Mouse (Mus musculus) brain, adult 10 weeks (tissue): ENCODE data around the gene Zranb1. TPM values are rescaled to one million over a fixed set of nuclear protein-coding genes. Genes with fewer than 3 reads are reported as not detected.

Experiments
- polyA plus RNA-seq: library from polyadenylated mRNA; stranded (reverse); fragments of 350-450 nt; fragmentation: Illumina TruSeq; extraction: RNeasy Lipid Tissue Mini Kit (QIAGEN cat#74804); gene quantifications from one replicate; pipeline ENCODE4 v1.2.3, GENCODE M21; 2015; ENCODE audit warnings: low read depth, low replicate concordance

Gene Zranb1
- 32.5 TPM for polyA plus RNA-seq

DNA sequence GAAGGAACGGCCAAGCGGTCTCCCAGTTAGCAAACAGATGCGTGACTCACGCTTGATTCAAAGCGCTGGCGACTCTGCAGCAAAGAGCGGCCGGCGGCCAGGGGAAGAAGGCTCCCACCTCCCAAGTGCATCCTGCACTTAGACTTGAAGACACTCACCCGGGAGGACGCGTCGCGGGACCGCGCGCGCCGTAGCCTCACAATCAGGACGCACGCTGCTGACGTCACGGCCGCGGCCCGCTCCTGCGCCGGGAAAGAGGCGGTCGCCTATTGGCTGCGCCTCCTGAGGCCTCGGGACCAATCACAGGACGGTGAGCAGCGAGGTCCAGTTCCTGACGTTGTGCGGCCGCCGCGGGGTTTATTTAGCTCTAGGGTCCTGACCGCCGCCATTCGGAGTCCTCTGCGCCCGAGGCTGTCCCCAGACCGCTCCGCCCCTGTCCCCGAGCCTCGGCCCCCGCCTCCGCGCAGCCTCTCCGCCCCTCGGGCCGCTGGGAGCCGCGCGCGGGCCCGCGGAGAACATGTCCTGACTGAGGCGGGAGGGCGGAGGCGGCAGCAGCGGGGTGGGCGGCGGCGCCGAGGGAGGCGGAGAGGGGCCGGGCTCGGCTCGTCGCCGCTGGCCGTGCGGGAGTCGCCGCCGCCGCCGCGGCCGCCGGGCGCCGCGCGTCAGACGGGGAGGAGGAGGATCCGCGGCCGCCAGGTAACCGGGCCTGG is at the start of gene Zranb1:
Gene Zranb1 (plus strand): TSS at position 293 of the 710 bp plus-strand sequence.

Other genes with a start within 250 kb of the Zranb1 start
- gene Fam53b, start 117.3 kb upstream of the Zranb1 start, polyA plus RNA-seq = 19.7 TPM
- gene Eef1akmt2, start 78.5 kb upstream of the Zranb1 start, polyA plus RNA-seq = 50.1 TPM
- 27.7 TPM for gene Abraxas2, start 71.9 kb upstream of the Zranb1 start, polyA plus RNA-seq
- gene Fgfr2, start 192.2 kb downstream of the Zranb1 start, polyA plus RNA-seq = 57.4 TPM
- 25.6 TPM for gene Ctbp2, start 193.2 kb downstream of the Zranb1 start, polyA plus RNA-seq